Mouse (Mus musculus) limb, embryonic 14.5 days (tissue): ENCODE measurements at regions not wholly inside any gene's neighbourhood (a gene's known extent, or its start where the extent isn't known, plus 50 kb on each side); places are given as distances from the start of the nearest gene placed in this dataset.

Experiments
- ATAC-seq: fragments of 200-750 bp; cut with Nextera tagmentation; 2 replicates; pipeline ENCODE4 v1.8.0; 2017; ENCODE audit warnings: low read depth, moderate number of reproducible peaks, moderate TSS enrichment; ENCODE audit not compliant: low FRiP score
- DNase-seq: peaks from one replicate; pipeline ENCODE4 v3.0.0-alpha.2; 2015; ENCODE audit warnings: low spot score
- H3K27ac ChIP-seq: fragments of 300-500 bp; sonication (generic); replicated peaks from 2 replicates; pipeline ENCODE4 v1.5.1; 2014; ENCODE audit warnings: low read depth, mild to moderate bottlenecking, low read length, moderate library complexity, mixed read lengths
- H3K27me3 ChIP-seq: fragments of 300-500 bp; sonication (generic); 2 replicates; pipeline ENCODE4 v1.6.1; 2014; ENCODE audit warnings: low read length, mixed read lengths; ENCODE audit not compliant: control insufficient read depth, insufficient read depth
- H3K36me3 ChIP-seq: fragments of 300-500 bp; sonication (generic); 2 replicates; pipeline ENCODE4 v1.6.1; 2014; ENCODE audit warnings: mild to moderate bottlenecking, low read length, moderate library complexity, mixed read lengths; ENCODE audit not compliant: control insufficient read depth, insufficient read depth
- H3K4me1 ChIP-seq: fragments of 300-500 bp; sonication (generic); 2 replicates; pipeline ENCODE4 v1.6.1; 2014; ENCODE audit warnings: antibody characterized with exemption, low read length, mixed read lengths; ENCODE audit not compliant: control insufficient read depth, insufficient read depth
- H3K4me2 ChIP-seq: fragments of 300-500 bp; sonication (generic); replicated peaks from 2 replicates; pipeline ENCODE4 v1.6.1; 2014; ENCODE audit warnings: low read depth, mild to moderate bottlenecking, low read length, moderate library complexity; ENCODE audit not compliant: severe bottlenecking
- H3K4me3 ChIP-seq: fragments of 300-500 bp; sonication (generic); replicated peaks from 2 replicates; pipeline ENCODE4 v1.5.1; 2014; ENCODE audit warnings: low read length
- H3K9ac ChIP-seq: fragments of 300-500 bp; sonication (generic); 2 replicates; pipeline ENCODE4 v1.6.1; 2014; ENCODE audit warnings: mild to moderate bottlenecking, low read depth, low read length, moderate library complexity; ENCODE audit not compliant: severe bottlenecking
- H3K9me3 ChIP-seq: fragments of 300-500 bp; sonication (generic); 2 replicates; pipeline ENCODE4 v1.6.1; 2016; ENCODE audit warnings: low read length; ENCODE audit not compliant: control insufficient read depth
- POLR2A ChIP-seq: fragments of 200-500 bp; IDR thresholded peaks from 2 replicates; pipeline ENCODE4 v1.8.0; 2012; ENCODE audit warnings: inconsistent platforms, mild to moderate bottlenecking, moderate library complexity, borderline replicate concordance; ENCODE audit not compliant: insufficient read depth, insufficient read length; ENCODE audit errors: extremely low read depth
- WGBS: fragments of 180-500 bp; shearing (Covaris S2); extraction: QIAGEN DNeasy Blood & Tissue Kit; methylation state at CpG from one replicate; pipeline ENCODE4 v1.1.7; 2014; 5-methylcytosine and 5-hydroxymethylcytosine counted together

DNA sequence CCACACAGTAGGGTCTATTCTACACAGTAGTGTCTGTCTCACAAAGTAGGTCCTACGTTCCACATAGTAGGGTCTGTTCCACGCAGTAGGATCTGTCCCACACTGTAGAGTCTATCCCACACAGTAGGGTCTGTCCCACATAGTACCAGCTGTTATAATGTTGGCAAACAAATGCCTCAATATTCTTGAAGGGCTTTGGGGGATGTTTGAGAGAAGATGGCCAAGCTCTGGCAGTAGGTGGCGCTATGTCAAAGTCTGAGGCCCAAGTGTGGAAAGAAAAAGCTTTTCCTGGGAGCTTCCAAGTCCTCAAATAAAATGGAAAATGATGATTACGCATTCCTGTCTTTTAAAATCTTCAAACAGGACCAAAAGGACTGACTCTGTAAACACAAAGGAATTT lies 125.7 kb downstream of the 9530068E07Rik start:
- peak; percentile 42 for DNase-seq
- H3K9ac ChIP-seq, result no peak overlapping the region
- H3K27ac ChIP-seq, result no peak overlapping the region
- no peaks in the 10 kb centered on the region for H3K27me3 ChIP-seq
- WGBS, result 31% methylated on average over 4 of the region's 4 CpGs
- 0 out of 2 replicates have a peak, but pooled peaks cover 4% of the 10 kb centered on the region for H3K9me3 ChIP-seq
- no peak for TF ChIP-seq POLR2A
- H3K36me3 ChIP-seq, result no peaks in the 10 kb centered on the region
- no peak for ATAC-seq
- no peak overlapping the region for H3K4me2 ChIP-seq
- H3K4me1 ChIP-seq, result no peaks in the 10 kb centered on the region
- H3K4me3 ChIP-seq, result no peak overlapping the region

DNA sequence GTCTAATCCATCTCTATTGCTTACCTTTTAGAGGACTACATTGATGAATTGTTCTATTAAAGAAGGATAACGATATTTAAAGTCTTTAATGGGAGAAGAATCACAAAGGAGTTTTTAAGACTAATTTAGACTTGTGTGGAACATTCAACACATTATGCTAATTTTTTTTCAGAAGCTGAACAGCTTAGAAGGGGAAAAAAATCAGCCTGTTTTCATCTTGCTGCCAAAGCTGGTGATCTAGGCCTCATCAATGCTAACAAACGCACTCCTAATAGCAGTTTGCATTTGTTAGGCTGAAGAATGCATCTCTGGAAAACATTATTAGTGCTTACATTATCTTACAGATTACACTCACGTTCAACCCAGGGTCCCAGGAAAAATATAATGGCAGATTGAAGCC lies 126.2 kb downstream of the 9530068E07Rik start:
- H3K9me3 ChIP-seq, result 0 out of 2 replicates have a peak, but pooled peaks cover 2% of the 10 kb centered on the region
- ATAC-seq (no peak), DNase-seq (no peak)
- no peaks in the 10 kb centered on the region for H3K4me1 ChIP-seq
- no peak for TF ChIP-seq POLR2A
- H3K4me3 ChIP-seq, result no peak overlapping the region
- no peaks in the 10 kb centered on the region for H3K27me3 ChIP-seq
- H3K9ac ChIP-seq, result no peak overlapping the region
- 61% methylated on average over 3 of the region's 3 CpGs for WGBS
- H3K27ac ChIP-seq, result no peak overlapping the region
- no peaks in the 10 kb centered on the region for H3K36me3 ChIP-seq
- no peak overlapping the region for H3K4me2 ChIP-seq

DNA sequence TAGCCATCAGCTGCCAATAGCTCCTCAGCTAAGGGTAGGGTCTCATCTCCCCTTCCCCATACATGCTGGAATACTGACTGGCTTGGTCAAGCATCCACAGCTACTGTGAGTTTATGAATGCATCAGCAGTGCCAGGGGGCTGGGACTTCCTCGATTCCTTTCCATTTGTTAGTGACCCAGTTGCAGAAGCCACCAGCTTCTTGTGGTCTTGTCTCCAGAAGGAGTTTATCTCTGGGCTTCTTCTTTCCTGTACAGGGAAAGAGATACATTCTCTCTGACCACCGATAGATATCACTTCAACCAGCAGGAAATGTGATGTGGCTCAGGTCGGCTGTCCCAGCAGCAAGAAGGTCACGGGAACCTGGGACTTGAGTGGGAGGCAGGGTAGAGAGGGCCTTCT lies 127.0 kb downstream of the 9530068E07Rik start:
- ATAC-seq (no peak), DNase-seq (no peak)
- WGBS, result 76% methylated on average over 4 of the region's 4 CpGs
- no peak overlapping the region for H3K27ac ChIP-seq
- TF ChIP-seq POLR2A, result no peak
- H3K9me3 ChIP-seq, result no peaks in the 10 kb centered on the region
- H3K4me3 ChIP-seq, result no peak overlapping the region
- H3K9ac ChIP-seq, result no peak overlapping the region
- H3K36me3 ChIP-seq, result no peaks in the 10 kb centered on the region
- no peaks in the 10 kb centered on the region for H3K4me1 ChIP-seq
- H3K27me3 ChIP-seq, result no peaks in the 10 kb centered on the region
- H3K4me2 ChIP-seq, result no peak overlapping the region

DNA sequence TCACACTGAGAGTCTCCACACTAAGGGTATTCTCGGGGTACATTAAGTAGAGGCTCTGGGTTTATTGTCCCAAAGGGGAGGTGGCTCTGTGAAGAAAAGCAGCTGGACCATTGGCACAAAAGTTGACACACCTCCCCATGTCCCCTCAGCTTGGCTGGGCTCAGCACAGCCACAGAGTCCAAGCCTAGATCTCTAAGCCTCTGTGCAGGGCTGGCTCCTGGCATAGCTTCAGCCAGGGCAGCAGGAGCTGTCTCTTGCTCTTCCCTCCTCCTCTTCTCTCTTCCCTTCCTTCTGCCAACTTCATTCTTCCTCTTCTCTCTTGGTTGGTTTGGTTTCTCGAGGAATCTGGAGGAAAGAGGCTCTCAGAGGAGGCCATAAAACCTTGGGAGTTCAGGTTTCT lies 127.4 kb downstream of the 9530068E07Rik start:
- no peak for DNase-seq
- H3K9ac ChIP-seq, result no peak overlapping the region
- H3K27me3 ChIP-seq, result no peaks in the 10 kb centered on the region
- H3K4me2 ChIP-seq, result no peak overlapping the region
- H3K27ac ChIP-seq, result no peak overlapping the region
- TF ChIP-seq POLR2A, result no peak
- H3K36me3 ChIP-seq, result no peaks in the 10 kb centered on the region
- no peak overlapping the region for H3K4me3 ChIP-seq
- H3K9me3 ChIP-seq, result no peaks in the 10 kb centered on the region
- no peak for ATAC-seq
- no peaks in the 10 kb centered on the region for H3K4me1 ChIP-seq
- WGBS, result 48% methylated on average over 2 of the region's 2 CpGs

DNA sequence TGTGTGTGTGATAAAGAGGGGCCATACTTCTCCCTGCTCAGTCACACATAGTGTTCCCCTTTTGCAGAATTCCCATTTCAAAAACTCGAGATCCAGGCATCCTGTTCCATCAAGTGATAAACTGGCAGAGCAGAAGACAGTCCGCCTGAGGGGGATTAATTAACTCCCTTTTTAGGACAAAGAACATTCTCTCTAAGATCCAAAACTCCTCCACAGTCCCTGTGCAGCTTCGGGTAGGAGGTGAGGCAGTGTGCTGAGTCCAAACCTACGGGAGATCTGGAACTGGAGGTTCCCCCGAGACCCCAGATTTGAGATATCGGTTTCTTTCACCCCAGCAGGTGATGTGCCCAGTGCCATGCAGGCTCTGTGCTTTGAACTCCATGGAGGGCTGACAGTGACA lies 129.2 kb downstream of the 9530068E07Rik start:
- no peaks in the 10 kb centered on the region for H3K4me1 ChIP-seq
- ATAC-seq (no peak), DNase-seq (no peak)
- H3K36me3 ChIP-seq, result no peaks in the 10 kb centered on the region
- TF ChIP-seq POLR2A, result no peak
- WGBS, result 61% methylated on average over 6 of the region's 6 CpGs
- no peak overlapping the region for H3K4me3 ChIP-seq
- no peak overlapping the region for H3K27ac ChIP-seq
- H3K4me2 ChIP-seq, result no peak overlapping the region
- no peak overlapping the region for H3K9ac ChIP-seq
- H3K9me3 ChIP-seq, result no peaks in the 10 kb centered on the region
- no peaks in the 10 kb centered on the region for H3K27me3 ChIP-seq

DNA sequence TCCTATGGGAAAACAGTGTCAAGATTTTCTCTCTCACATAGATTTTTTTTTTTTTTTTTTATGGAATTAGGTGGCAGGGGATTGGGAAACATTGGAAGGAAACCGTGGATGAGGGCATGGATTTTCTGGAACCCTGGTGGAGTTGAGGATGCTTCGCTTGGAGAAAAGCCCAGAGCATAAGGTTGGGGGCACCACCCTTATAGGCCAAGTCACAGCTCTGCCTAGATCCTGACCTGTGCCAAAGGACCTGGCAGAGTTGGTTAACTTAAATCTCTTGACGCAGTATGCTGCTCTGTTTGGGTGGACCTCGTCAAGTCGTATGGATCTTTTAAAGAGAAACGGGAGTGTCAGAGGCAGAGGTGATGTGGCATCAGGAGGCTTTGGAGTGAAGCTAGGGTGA lies 130.1 kb downstream of the 9530068E07Rik start:
- Histone ChIP-seq H3K27me3 (no peaks in the 10 kb centered on the region), H3K36me3 (no peaks in the 10 kb centered on the region), H3K9ac (no peak overlapping the region), H3K4me1 (no peaks in the 10 kb centered on the region), H3K4me3 (no peak overlapping the region), H3K27ac (no peak overlapping the region), H3K9me3 (no peaks in the 10 kb centered on the region), H3K4me2 (no peak overlapping the region)
- no peak for DNase-seq
- no peak for TF ChIP-seq POLR2A
- ATAC-seq, result no peak
- WGBS, result 76% methylated on average over 6 of the region's 6 CpGs
